Mouse (Mus musculus): ENCODE measurements at regions not wholly inside any gene's neighbourhood (a gene's known extent, or its start where the extent isn't known, plus 50 kb on each side); places are given as distances from the start of the nearest gene placed in this dataset.

DNA sequence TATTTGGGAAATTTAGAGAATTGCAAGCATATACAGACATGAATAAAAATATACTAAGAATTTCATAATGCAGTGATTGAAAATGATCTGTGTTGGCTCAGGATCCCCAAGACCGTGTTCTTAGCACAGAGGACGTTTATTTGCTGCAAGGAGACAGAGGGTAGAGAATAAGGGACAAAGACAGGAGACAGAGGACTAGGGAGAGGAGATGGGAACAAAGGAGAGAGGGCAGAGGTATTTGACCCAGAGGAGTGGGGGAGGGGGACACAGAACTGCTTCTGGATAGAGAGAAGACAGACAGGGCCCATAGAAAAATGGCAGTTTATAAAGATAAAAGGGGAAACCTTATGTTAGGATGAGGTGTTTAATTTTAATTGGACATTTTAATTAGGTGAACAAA lies 265.0 kb downstream of the Lmbrd1 start:
- Histone ChIP-seq H3K4me3 (ENCODE audit: insufficient read depth in 1 of 2, low read depth in 1 of 2, low read length in 2 of 2, poor library complexity in 1 of 2, severe bottlenecking in 1 of 2) (no peak overlapping the region), H3K27ac (ENCODE audit: insufficient read depth, low read depth, low read length, poor library complexity, severe bottlenecking) (no peak overlapping the region), H3K4me1 (ENCODE audit: control insufficient read depth in 2 of 2, insufficient read depth in 2 of 2, low read length in 2 of 2, poor library complexity in 1 of 2) (no peaks in the 10 kb centered on the region), H3K9ac (ENCODE audit: insufficient read depth, low read depth, low read length, poor library complexity, severe bottlenecking) (no peak overlapping the region), H3K9me3 (ENCODE audit: control insufficient read depth, insufficient read depth, low read depth, low read length) (no peaks in the 10 kb centered on the region), H3K36me3 (ENCODE audit: control insufficient read depth, insufficient read depth, low read length, poor library complexity, severe bottlenecking) (no peaks in the 10 kb centered on the region)
- DNase-seq (ENCODE audit: low read depth, low spot score) = no peak
- in situ Hi-C loops (cut with MboI; ENCODE audit: low sequenced_read_pairs in 2 of 2, unreplicated experiment in 2 of 2) = no loop called here
- no peak for TF ChIP-seq ZC3H11A (IDR thresholded peaks at IDR 0.05; ENCODE audit: borderline replicate concordance, low read depth, low read length)
- TF ChIP-seq HCFC1 (IDR thresholded peaks at IDR 0.05; ENCODE audit: borderline replicate concordance, insufficient read depth, low read length) = no peak
- TF ChIP-seq MAFK (IDR thresholded peaks at IDR 0.05; ENCODE audit: insufficient read depth, low read depth, low read length) = no peak
- TF ChIP-seq CHD2 (IDR thresholded peaks at IDR 0.05; ENCODE audit: low read depth, low read length) = no peak
- TF ChIP-seq ZNF384 (IDR thresholded peaks at IDR 0.05; ENCODE audit: low read depth, low read length) = no peak

DNA sequence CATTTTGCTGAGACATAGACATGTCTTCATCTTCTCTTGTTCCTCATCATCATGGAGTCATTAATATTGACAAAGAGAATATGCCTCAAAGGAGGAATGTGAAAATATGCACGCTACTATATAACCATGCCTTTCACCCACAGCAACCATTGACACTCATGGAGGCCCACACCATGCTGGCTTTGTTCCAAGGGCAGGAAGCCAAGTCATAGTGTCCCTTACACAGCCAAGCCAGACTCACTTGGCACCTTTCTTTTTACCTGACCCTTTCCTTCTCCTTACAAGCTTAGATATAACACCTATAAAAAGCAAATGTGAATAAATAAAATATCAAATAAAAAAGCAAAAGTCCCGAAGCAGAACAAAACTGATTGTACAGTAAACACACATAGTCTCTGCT lies 294.3 kb downstream of the Lmbrd1 start:
- in situ Hi-C loops (cut with MboI; ENCODE audit: low sequenced_read_pairs in 2 of 2, unreplicated experiment in 2 of 2) = no loop called here
- TF ChIP-seq CHD2 (IDR thresholded peaks at IDR 0.05; ENCODE audit: low read depth, low read length) (no peak), ZC3H11A (IDR thresholded peaks at IDR 0.05; ENCODE audit: borderline replicate concordance, low read depth, low read length) (no peak), ZNF384 (IDR thresholded peaks at IDR 0.05; ENCODE audit: low read depth, low read length) (no peak), MAFK (IDR thresholded peaks at IDR 0.05; ENCODE audit: insufficient read depth, low read depth, low read length) (no peak), HCFC1 (IDR thresholded peaks at IDR 0.05; ENCODE audit: borderline replicate concordance, insufficient read depth, low read length) (no peak)
- H3K27ac ChIP-seq (ENCODE audit: insufficient read depth, low read depth, low read length, poor library complexity, severe bottlenecking) = no peak overlapping the region

DNA sequence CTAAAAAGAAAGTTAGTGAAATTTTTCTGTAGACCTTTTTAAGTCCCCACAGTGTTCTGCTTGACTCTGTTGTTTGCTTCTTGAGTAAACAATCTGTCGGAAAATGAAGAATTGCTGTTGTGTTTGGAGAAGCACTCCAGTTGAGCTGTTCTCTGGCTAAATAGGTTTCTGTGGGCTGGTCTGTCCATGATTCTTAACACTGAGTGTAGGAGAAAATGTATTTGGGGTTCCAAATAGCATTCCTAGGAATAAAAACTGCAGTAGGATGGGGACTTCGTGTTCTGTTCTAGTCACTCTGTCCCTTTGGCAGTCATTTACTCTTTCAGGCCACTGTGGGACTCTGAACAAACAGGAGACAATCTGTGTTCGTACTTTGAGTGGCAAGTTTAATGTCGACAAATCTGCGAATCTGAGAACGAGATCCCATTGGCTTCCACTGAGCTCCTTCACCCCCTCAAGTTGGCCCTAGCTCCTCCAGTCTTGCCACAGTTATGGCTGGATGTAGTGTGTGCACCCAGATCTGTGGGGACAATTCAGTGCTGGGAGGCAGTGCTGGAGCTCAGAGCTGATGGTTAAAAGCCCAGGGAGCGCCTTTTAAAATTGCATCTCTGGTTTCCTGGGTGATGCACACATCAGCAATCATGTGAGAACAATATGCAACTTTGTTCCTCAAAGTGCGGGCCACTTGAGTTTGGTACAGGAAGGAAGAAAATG lies 330.2 kb downstream of the Lmbrd1 start:
- in situ Hi-C loops (cut with MboI; ENCODE audit: low sequenced_read_pairs in 2 of 2, unreplicated experiment in 2 of 2) = no loop called here
- Histone ChIP-seq H3K4me3 (ENCODE audit: insufficient read depth in 1 of 2, low read depth in 1 of 2, low read length in 2 of 2, poor library complexity in 1 of 2, severe bottlenecking in 1 of 2) (no peak overlapping the region), H3K36me3 (ENCODE audit: control insufficient read depth, insufficient read depth, low read length, poor library complexity, severe bottlenecking) (no peaks in the 10 kb centered on the region), H3K4me1 (ENCODE audit: control insufficient read depth in 2 of 2, insufficient read depth in 2 of 2, low read length in 2 of 2, poor library complexity in 1 of 2) (no peaks in the 10 kb centered on the region; a peak in 1 of 4 replicates), H3K9ac (ENCODE audit: insufficient read depth, low read depth, low read length, poor library complexity, severe bottlenecking) (no peak overlapping the region), H3K27ac (ENCODE audit: insufficient read depth, low read depth, low read length, poor library complexity, severe bottlenecking) (no peak overlapping the region), H3K9me3 (ENCODE audit: control insufficient read depth, insufficient read depth, low read depth, low read length) (no peaks in the 10 kb centered on the region)
- no peak for TF ChIP-seq HCFC1 (IDR thresholded peaks at IDR 0.05; ENCODE audit: borderline replicate concordance, insufficient read depth, low read length)
- no peak for TF ChIP-seq ZNF384 (IDR thresholded peaks at IDR 0.05; ENCODE audit: low read depth, low read length)
- no peak for TF ChIP-seq CHD2 (IDR thresholded peaks at IDR 0.05; ENCODE audit: low read depth, low read length)
- DNase-seq (ENCODE audit: low read depth, low spot score) = no peak

More for the DNA sequence above, 294.3 kb downstream of the Lmbrd1 start:
- no peak for DNase-seq (ENCODE audit: low read depth, low spot score)
- Histone ChIP-seq H3K4me1 (ENCODE audit: control insufficient read depth in 2 of 2, insufficient read depth in 2 of 2, low read length in 2 of 2, poor library complexity in 1 of 2) (no peaks in the 10 kb centered on the region), H3K4me3 (ENCODE audit: insufficient read depth in 1 of 2, low read depth in 1 of 2, low read length in 2 of 2, poor library complexity in 1 of 2, severe bottlenecking in 1 of 2) (no peak overlapping the region), H3K9me3 (ENCODE audit: control insufficient read depth, insufficient read depth, low read depth, low read length) (no peaks in the 10 kb centered on the region), H3K36me3 (ENCODE audit: control insufficient read depth, insufficient read depth, low read length, poor library complexity, severe bottlenecking) (no peaks in the 10 kb centered on the region), H3K9ac (ENCODE audit: insufficient read depth, low read depth, low read length, poor library complexity, severe bottlenecking) (no peak overlapping the region)

DNA sequence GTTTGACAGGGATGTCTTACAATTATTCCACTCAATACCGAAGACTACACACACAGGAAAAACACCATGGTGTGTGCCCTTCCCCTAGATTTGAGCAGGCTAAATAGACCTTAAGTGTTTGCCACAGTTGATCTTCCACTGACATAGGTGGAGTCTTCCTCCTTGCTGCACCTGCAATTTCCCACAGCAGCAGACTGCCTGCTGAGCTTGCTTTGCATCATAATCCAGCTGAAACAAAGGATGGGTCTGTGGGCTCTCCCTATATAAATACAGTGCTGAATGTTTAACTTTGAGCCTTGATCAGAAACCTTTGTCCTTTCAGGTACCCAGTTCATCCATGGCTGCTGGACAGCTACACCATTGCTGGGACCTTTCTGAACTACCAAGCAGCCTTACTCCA lies 334.3 kb downstream of the Lmbrd1 start:
- DNase-seq (ENCODE audit: low read depth, low spot score) = peak; percentile 50
- H3K27ac ChIP-seq (ENCODE audit: insufficient read depth, low read depth, low read length, poor library complexity, severe bottlenecking) = no peak overlapping the region
- no peaks in the 10 kb centered on the region for H3K36me3 ChIP-seq (ENCODE audit: control insufficient read depth, insufficient read depth, low read length, poor library complexity, severe bottlenecking)
- H3K9ac ChIP-seq (ENCODE audit: insufficient read depth, low read depth, low read length, poor library complexity, severe bottlenecking) = no peak overlapping the region
- in situ Hi-C loops (cut with MboI; ENCODE audit: low sequenced_read_pairs in 2 of 2, unreplicated experiment in 2 of 2) = no loop called here
- H3K4me1 ChIP-seq (ENCODE audit: control insufficient read depth in 2 of 2, insufficient read depth in 2 of 2, low read length in 2 of 2, poor library complexity in 1 of 2) = no peaks in the 10 kb centered on the region; a peak in 1 of 4 replicates
- H3K4me3 ChIP-seq (ENCODE audit: insufficient read depth in 1 of 2, low read depth in 1 of 2, low read length in 2 of 2, poor library complexity in 1 of 2, severe bottlenecking in 1 of 2) = no peak overlapping the region
- H3K9me3 ChIP-seq (ENCODE audit: control insufficient read depth, insufficient read depth, low read depth, low read length) = no peaks in the 10 kb centered on the region
- TF ChIP-seq HCFC1 (IDR thresholded peaks at IDR 0.05; ENCODE audit: borderline replicate concordance, insufficient read depth, low read length) = no peak
- TF ChIP-seq MAFK (IDR thresholded peaks at IDR 0.05; ENCODE audit: insufficient read depth, low read depth, low read length) = no peak
- TF ChIP-seq ZC3H11A (IDR thresholded peaks at IDR 0.05; ENCODE audit: borderline replicate concordance, low read depth, low read length) = no peak
- TF ChIP-seq ZNF384 (IDR thresholded peaks at IDR 0.05; ENCODE audit: low read depth, low read length) = no peak
- TF ChIP-seq CHD2 (IDR thresholded peaks at IDR 0.05; ENCODE audit: low read depth, low read length) = no peak
